Mouse (Mus musculus) kidney, postnatal 4 days (tissue): ENCODE data around the gene Fam174b.
A peak's percentile ranks its signal among the peaks of the same experiment; 100 is the strongest.

Experiments used
- DNase-seq, 2 experiments: peaks; one replicate each; pipeline ENCODE4 v3.0.0; 2021; ENCODE audit warnings: mixed read lengths in 2 of 2

Gene Fam174b

DNA sequence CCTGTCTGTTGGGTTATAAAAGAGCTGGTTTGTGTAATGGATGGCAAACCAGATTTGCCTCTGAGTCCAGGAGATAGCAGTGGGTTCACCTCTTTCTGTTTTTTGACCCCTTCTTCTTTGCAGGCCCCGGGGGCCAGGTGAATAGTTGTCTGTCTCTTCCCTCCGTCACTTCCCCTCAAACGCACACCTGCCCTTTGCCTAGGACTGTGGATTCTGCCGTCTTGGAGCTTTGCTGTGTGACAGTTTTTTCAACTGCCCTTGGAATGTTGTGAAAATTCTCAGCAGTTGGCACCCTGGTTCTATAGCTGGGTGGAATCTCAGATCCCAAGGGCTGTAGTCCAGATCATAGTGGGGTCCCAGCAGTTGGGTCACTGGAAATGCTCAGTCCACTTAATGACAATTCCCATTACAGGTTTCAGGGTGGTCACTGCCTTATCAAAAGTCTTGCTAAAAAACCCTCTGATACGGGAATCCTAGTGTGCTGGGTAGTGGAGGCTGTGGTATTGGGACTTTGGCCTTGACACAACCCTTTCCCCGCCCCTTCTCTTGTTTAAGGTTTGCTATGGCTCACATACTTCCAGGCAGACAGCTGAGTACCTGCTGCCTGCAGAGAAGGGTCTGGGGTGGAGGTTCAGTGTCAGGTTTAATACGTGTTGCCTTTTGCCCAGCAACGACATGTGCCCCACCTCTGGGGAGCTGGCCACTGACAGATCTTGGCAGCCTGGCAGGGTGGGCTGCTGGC lies 76.3 kb downstream of the Fam174b start:
- DNase-seq = peak in 1 of 2 experiments; percentile 8

DNA sequence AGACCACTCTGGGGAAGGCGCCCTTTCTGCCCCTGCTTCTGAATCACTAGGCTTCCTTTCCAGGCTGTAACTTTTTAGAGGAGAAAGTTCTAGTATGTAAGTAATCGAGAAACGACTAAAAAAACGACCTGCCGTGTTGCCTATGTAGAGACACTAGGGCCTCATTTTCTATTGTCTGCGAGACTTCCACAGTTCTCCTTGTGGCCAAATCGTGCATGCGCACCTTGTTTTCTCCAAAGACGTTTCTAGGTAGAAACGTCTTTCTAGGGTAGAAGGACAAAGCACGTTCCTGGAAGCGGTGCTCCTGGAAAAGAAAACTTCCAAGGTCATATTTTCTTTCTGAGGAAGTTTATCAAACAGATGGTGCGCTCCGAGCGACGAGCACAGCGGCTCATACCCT lies 79.3 kb downstream of the Fam174b start:
- DNase-seq = no peak
